Mouse (Mus musculus): ENCODE data around the gene Gm28729. TPM values are rescaled to one million over a fixed set of nuclear protein-coding genes. Genes with fewer than 3 reads are reported as not detected.

Gene Gm28729
- total RNA-seq (2023), result not detected

GRCm38 (mm10) chr9:96524972-96525506 lies at the start of gene Gm28729:
Gene Gm28729 (minus strand): TSS chr9:96525264.

GRCm38 (mm10) chr9:96478071-96478888 lies 46.8 kb downstream of the Gm28729 start, which contains the start of gene Rnf7:
Gene Rnf7 (minus strand): TSS chr9:96478675.

Other genes with a start within 250 kb of the Gm28729 start
- 809 TPM for gene Atp1b3, start 160.8 kb downstream of the Gm28729 start, total RNA-seq (2023)
- 42.3 TPM for gene Rnf7, start 46.6 kb downstream of the Gm28729 start, total RNA-seq (2023)
- 60.0 TPM for gene Rasa2, start 106.4 kb upstream of the Gm28729 start, total RNA-seq (2023)
- 28.7 TPM for gene Zbtb38, start 227.6 kb upstream of the Gm28729 start, total RNA-seq (2023)

Measured in CD4-positive naive resting alpha-beta T cell, adult 57 days (primary cell).